Mouse (Mus musculus) embryonic fibroblast, embryonic 13.5 days (primary cell): ENCODE data around the gene Adcy5. TPM values are rescaled to one million over a fixed set of nuclear protein-coding genes. Genes with fewer than 3 reads are reported as not detected.

ENCODE experiments used
- H3K27ac ChIP-seq: 2 replicates; pipeline ENCODE4 v1.5.1; 2012; ENCODE audit warnings: low read length, control low read depth, inconsistent platforms; ENCODE audit not compliant: insufficient read depth
- H3K4me1 ChIP-seq: 2 replicates; pipeline ENCODE4 v1.6.1; 2011; ENCODE audit warnings: low read length; ENCODE audit not compliant: control insufficient read depth, insufficient read depth
- H3K4me3 ChIP-seq: 2 replicates; pipeline ENCODE4 v1.5.1; 2011; ENCODE audit warnings: mild to moderate bottlenecking, control low read depth, low read length; ENCODE audit not compliant: insufficient read depth
- CTCF ChIP-seq: IDR thresholded peaks from 2 replicates; pipeline ENCODE4 v1.5.1; 2011; ENCODE audit warnings: mild to moderate bottlenecking, control low read depth, low read length, moderate library complexity, borderline replicate concordance; ENCODE audit not compliant: insufficient read depth
- POLR2A ChIP-seq: IDR thresholded peaks from 2 replicates; pipeline ENCODE4 v1.6.1; 2011; ENCODE audit warnings: low read depth, mild to moderate bottlenecking, control low read depth, low read length, moderate library complexity
- polyA plus RNA-seq: library from polyadenylated mRNA; stranded (reverse); fragments of >200 nt; gene quantifications from 2 replicates; pipeline ENCODE4 v1.2.4, GENCODE M21; 2011; ENCODE audit warnings: low read depth; ENCODE audit not compliant: missing spikeins, insufficient read length

The Adcy5 gene
- polyA plus RNA-seq, 1 experiment = 1.3 TPM

DNA sequence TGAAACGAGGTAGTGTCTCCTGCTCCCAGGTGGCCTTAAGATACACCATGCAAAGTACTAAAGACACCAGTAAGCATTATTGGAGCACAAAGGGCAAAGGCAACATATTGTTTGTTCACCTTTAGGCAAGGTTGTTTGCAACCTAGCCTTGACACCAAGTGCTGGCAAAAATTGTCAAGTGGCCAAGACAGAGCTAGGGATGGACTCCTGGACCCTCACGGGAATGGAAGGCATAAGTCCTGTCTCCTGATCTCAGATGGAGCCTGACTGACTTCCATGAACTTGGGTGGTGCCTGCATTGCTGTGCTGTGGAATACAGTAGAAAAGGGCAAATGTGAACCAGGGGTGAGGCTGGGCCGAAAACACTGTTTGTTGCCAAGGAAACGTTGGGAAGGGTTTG lies 155.0 kb downstream of the Adcy5 start:
- no peak for TF ChIP-seq POLR2A
- no peak for TF ChIP-seq CTCF
- H3K4me3 ChIP-seq = no peak overlapping the region
- no peaks in the 10 kb centered on the region for H3K4me1 ChIP-seq
- no peak overlapping the region for H3K27ac ChIP-seq

DNA sequence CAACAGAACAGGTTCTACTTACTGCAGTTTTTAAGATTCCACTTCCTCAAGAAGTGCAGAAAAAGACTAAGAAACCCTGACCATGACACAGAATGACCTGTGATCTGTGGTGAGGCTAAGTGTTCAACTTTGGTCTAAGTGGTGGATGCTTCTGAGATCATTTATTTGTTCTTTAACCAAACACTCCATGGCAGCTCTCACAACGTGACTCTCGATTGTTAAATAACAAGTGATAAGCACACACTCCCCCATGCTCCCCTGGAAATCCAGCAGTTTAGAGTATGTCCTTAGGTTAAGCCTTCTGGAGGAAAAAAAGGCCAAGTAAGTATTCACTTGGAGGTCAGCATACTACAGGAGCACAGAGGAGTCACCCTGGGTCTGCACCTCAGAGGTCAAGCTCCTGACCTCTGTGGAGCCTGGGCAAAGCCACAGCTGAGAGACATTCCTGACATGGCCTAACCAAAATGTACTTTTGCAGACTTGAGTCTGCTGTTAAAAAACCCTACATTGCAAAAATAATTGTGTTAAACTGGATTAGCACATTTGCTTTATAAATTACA lies 156.0 kb downstream of the Adcy5 start:
- Histone ChIP-seq H3K27ac (no peak overlapping the region), H3K4me3 (no peak overlapping the region), H3K4me1 (no peaks in the 10 kb centered on the region)
- no peak for TF ChIP-seq POLR2A
- no peak for TF ChIP-seq CTCF

DNA sequence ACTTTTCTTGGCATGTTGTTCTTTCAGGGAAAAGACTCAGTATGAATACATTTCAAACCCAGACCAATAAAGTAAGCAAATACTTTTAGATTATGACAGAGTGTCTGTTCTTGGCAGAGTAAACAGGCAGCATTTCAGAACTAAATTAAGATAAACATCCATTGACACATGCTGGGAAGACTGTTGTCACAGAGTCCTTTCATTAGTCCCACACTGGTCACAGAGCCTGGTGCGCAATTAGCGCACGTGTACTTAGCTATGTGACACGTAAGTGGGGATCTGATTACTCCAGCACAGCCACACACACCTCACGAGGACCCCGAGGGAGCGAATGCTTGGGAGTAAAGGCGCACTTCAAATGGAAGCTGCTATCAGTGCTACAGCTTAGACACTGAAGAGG lies 156.9 kb downstream of the Adcy5 start:
- Histone ChIP-seq H3K4me3 (no peak overlapping the region), H3K4me1 (no peaks in the 10 kb centered on the region), H3K27ac (no peak overlapping the region)
- TF ChIP-seq POLR2A (no peak), CTCF (no peak)

DNA sequence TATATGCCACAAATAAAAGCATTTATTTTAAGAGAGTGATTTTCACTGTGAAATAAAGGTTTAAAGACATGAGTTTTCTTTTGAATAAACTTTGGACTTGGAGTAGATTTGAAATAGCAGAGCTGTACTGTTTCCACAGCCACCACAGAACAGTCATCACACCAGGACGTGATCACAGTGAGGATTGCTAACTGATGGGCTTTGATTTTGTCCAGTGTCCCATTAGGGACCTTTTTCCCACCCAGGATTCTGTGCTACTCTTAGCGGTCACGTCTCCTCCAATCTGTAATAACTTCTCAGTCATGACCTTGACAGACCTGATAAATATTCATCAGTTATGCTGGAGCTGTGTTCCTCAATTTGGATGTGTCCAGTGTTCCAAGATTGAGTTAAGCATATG lies 160.8 kb downstream of the Adcy5 start:
- no peak overlapping the region for H3K4me3 ChIP-seq
- H3K4me1 ChIP-seq = no peaks in the 10 kb centered on the region
- H3K27ac ChIP-seq = no peak overlapping the region
- TF ChIP-seq CTCF (no peak), POLR2A (no peak)

DNA sequence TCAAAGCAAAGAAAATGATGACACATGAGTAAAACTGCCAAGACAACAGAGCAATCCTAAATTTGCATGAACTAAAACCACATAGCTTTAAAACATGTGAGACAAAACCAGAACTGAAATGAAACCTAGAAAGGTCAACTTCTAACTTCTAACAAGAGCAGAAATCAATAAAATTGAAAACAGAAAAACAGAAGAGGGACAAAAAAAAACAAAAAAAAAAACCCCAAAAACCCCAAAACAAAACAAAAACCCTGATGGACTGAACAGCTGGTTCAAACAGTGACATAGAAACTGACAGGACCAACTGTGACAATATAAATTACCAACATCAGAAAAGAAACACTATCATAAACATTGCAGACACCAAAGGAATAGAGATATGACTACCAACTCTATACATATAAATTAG lies 162.2 kb downstream of the Adcy5 start:
- H3K27ac ChIP-seq = no peak overlapping the region
- no peak for TF ChIP-seq POLR2A
- TF ChIP-seq CTCF = no peak
- no peaks in the 10 kb centered on the region for H3K4me1 ChIP-seq
- no peak overlapping the region for H3K4me3 ChIP-seq

DNA sequence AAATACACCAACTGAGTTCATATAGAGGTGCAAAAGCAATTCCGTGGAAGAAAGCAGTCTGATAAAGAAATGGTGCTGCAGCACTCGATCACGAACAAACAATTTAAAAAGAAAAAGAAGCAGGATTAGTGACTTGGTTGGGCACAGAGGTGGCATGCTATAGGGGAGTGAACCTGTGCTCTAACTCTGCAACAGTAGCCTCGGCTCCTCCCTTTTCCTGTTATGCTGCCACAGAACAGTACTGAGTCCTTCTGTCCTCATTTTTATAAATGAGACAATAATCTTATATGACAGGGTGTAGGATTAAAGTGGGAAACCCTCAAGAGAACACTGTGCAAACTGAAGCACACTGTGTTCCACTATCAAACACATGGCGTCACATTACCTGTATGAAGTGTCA lies 162.8 kb downstream of the Adcy5 start:
- no peak overlapping the region for H3K4me3 ChIP-seq
- no peak overlapping the region for H3K27ac ChIP-seq
- TF ChIP-seq CTCF (no peak), POLR2A (no peak)
- no peaks in the 10 kb centered on the region for H3K4me1 ChIP-seq

DNA sequence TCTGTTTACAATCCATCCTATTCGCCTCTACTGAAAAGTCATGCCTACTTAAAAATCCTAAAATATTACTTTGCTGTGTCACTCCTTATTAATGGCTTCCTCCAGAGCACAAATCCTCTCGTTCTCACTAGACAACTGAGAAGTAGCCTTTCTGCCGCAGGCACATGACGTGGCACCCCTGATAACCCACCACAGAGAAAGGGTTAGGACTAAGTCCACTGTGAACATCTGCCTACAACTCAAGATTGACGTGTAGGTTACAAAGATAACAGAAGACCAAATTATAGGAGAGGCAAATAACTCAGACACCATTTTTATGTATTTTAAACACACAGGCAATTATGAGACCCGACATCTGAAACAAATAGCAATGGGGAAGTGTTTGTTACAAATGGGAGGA lies 163.7 kb downstream of the Adcy5 start:
- Histone ChIP-seq H3K4me1 (no peaks in the 10 kb centered on the region), H3K27ac (no peak overlapping the region; the same call in 1 of the 2 replicates), H3K4me3 (no peak overlapping the region)
- TF ChIP-seq CTCF (no peak), POLR2A (no peak)

DNA sequence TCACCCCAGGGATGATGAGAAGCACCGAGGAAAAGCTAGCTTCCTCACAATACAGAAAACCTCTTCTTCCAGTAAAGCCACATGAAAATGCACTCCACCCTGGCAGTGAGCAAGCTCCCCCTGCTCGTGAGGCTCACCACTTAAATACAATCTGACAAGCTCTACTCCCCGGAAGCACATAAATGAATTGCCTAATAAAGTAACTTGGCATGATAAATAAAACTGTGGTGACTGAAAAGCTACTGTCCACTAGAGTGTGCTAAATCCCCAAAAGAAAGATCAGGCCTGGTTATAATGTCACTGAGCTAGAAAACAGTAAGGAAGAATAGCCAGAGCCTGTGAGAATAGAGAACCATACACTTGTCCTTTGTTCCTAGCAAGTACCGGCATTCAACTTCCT lies 164.7 kb downstream of the Adcy5 start:
- TF ChIP-seq CTCF = no peak
- Histone ChIP-seq H3K4me1 (no peaks in the 10 kb centered on the region), H3K4me3 (no peak overlapping the region), H3K27ac (no peak overlapping the region)

DNA sequence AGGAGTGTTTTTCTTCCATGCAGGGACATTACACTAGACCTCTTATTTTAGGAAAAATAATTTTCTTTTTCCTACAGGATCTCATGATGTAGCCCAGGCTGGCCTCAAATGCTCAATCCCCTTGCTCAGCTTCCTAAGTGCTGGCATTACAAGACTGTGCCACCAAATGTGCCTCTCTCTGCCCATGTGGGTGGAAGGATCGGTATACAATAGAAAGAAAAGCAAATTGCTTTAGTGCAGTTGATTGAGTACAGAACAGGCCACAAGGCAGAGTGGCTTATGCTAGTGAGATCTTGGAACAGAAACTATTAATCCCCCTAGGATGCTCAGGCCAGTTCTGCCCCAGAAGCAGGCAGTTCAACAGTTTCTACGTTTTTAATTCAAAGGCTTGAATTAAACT lies 165.1 kb downstream of the Adcy5 start:
- no peak overlapping the region for H3K4me3 ChIP-seq
- no peak for TF ChIP-seq POLR2A
- H3K27ac ChIP-seq = no peak overlapping the region
- no peaks in the 10 kb centered on the region for H3K4me1 ChIP-seq

DNA sequence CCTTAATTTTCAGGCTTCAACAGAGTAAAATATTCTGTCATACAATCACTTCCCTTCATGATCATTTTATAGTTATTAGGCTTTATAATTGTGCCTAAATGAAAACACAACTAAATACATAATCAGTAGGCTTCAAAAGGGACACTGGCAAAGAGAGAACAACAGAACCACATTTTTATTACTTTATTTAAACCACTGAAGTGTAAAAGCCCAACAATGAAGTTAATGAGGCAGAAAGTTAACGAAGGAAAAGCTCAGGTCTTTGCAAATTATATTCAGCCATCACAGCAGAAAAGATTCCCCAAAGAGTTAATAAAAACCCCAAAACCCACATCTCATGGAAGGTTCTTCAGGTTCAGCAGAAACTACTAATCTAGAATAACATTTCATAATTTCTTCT lies 175.8 kb downstream of the Adcy5 start:
- TF ChIP-seq CTCF (no peak), POLR2A (no peak)
- no peaks in the 10 kb centered on the region for H3K4me1 ChIP-seq
- H3K27ac ChIP-seq = no peak overlapping the region
- H3K4me3 ChIP-seq = no peak overlapping the region

Other genes with a start within 250 kb of the Adcy5 start
- gene Hacd2, start 132.4 kb upstream of the Adcy5 start, polyA plus RNA-seq = 30.9 and 47.2 TPM in 2 replicates
- gene Sec22a, start 209.0 kb downstream of the Adcy5 start, polyA plus RNA-seq = 26.3 and 35.8 TPM in 2 replicates